Mouse (Mus musculus): Measurements from ENCODE around the gene Tmem150a. TPM values are rescaled to one million over a fixed set of nuclear protein-coding genes. Genes with fewer than 3 reads are reported as not detected.

Gene Tmem150a
- polyA plus RNA-seq, 1 experiment from 2014 or later: 11.7 TPM

GRCm38 (mm10) chr6:72364985-72365384 lies 9.7 kb downstream of the Tmem150a start:
- WGBS: 78% methylated on average over 6 of the region's 6 CpGs
- H3K9me3 ChIP-seq (ENCODE audit: control insufficient read depth, low read length): no peaks in the 10 kb centered on the region
- peaks cover 3% of the 10 kb centered on the region; the same call in 1 of the 2 replicates for H3K36me3 ChIP-seq (ENCODE audit: control insufficient read depth, insufficient read depth, low read length)
- no peak overlapping the region for H3K27ac ChIP-seq (ENCODE audit: low read depth)
- no peaks in the 10 kb centered on the region for H3K27me3 ChIP-seq (replicated peaks; ENCODE audit: control insufficient read depth, insufficient read depth, low read length)
- DNase-seq (ENCODE audit: low spot score) (no peak), ATAC-seq (replicated peaks; ENCODE audit: low FRiP score, low TSS enrichment, low read depth) (no peak)
- H3K4me2 ChIP-seq (ENCODE audit: low read length): no peak overlapping the region
- H3K4me1 ChIP-seq (replicated peaks; ENCODE audit: control insufficient read depth, insufficient read depth, low read length): peaks cover 17% of the 10 kb centered on the region
- H3K9ac ChIP-seq (ENCODE audit: low read length): no peak overlapping the region
- no peak overlapping the region for H3K4me3 ChIP-seq (ENCODE audit: low read depth, low read length)

DNA sequence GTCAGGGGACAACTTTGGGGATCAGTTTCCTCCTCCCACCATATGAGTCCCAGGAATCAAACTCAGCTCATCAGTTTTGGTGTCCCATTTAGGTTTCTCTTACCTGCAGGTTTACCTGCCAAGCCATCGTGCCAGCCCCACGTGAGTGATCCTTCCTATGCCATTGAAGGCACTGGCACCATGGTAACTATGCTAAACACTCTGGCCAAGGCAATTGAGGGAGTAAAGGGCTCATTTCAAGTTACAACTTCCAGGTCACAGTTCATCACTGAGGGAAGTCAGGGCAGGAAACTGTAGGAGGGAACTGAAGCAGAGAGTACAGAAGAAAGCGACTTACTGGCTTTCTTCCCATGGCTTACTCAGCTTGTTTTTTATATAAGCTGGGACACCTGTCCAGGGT lies 11.1 kb downstream of the Tmem150a start:
- Histone ChIP-seq H3K4me3 (ENCODE audit: low read depth, low read length) (no peak overlapping the region), H3K36me3 (ENCODE audit: control insufficient read depth, insufficient read depth, low read length) (no peaks in the 10 kb centered on the region), H3K9ac (ENCODE audit: low read length) (no peak overlapping the region), H3K4me2 (ENCODE audit: low read length) (no peak overlapping the region), H3K4me1 (replicated peaks; ENCODE audit: control insufficient read depth, insufficient read depth, low read length) (peaks cover 7% of the 10 kb centered on the region), H3K27me3 (replicated peaks; ENCODE audit: control insufficient read depth, insufficient read depth, low read length) (no peaks in the 10 kb centered on the region), H3K27ac (ENCODE audit: low read depth) (no peak overlapping the region), H3K9me3 (ENCODE audit: control insufficient read depth, low read length) (no peaks in the 10 kb centered on the region)
- DNase-seq (ENCODE audit: low spot score) (no peak), ATAC-seq (replicated peaks; ENCODE audit: low FRiP score, low TSS enrichment, low read depth) (no peak)
- WGBS: 61% methylated on average over 3 of the region's 3 CpGs

DNA sequence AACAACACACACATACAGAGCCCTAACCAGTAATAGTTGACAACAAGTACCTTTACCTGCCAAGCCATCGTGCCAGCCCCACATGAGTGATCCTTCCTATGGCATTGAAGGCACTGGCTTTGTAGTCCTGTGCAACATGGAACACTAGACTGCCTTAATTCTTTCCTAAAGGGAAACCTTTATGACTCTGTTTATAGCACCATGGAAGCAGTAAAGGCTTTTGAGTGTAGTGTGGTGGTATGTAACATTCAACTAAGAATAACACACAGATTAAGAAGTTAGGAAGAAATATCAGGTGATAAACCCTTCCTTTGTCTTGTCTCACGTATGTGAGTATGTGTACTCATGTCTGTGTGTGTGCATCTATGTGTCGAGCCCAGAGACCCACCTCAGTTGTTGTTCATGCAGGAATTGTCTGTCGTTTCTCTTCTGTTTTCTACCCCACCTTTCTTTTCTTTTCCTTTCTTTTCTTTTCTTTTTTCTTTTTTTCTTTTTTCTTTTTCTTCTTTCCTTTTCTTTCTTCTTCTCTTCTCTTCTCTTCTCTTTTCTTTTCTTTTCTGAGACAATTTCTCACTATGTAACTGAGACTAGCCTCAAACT lies 11.7 kb downstream of the Tmem150a start, which contains the start of gene Rnf181:
Rnf181 (minus strand) TSS at position 113 of the 600 bp plus-strand sequence.
- no peak within 1 kb of the TSS for H3K4me2 ChIP-seq (ENCODE audit: low read length)
- H3K4me3 ChIP-seq (ENCODE audit: low read depth, low read length): no peak within 1 kb of the TSS
- DNase-seq (ENCODE audit: low spot score) (no peak), ATAC-seq (replicated peaks; ENCODE audit: low FRiP score, low TSS enrichment, low read depth) (no peak)
- no peaks in the 10 kb centered on the region for H3K9me3 ChIP-seq (ENCODE audit: control insufficient read depth, low read length)
- H3K27me3 ChIP-seq (replicated peaks; ENCODE audit: control insufficient read depth, insufficient read depth, low read length): no peaks in the 10 kb centered on the region
- H3K27ac ChIP-seq (ENCODE audit: low read depth): no peak within 1 kb of the TSS
- H3K4me1 ChIP-seq (replicated peaks; ENCODE audit: control insufficient read depth, insufficient read depth, low read length): peaks cover 6% of the 10 kb centered on the region; the same call in 1 of the 2 replicates
- 75% methylated on average over 4 of the region's 4 CpGs for WGBS
- no peak within 1 kb of the TSS for H3K9ac ChIP-seq (ENCODE audit: low read length)
- H3K36me3 ChIP-seq (ENCODE audit: control insufficient read depth, insufficient read depth, low read length): no peaks in the 10 kb centered on the region

GRCm38 (mm10) chr6:72367460-72367974 lies 12.3 kb downstream of the Tmem150a start:
- peaks cover 6% of the 10 kb centered on the region; the same call in 1 of the 2 replicates for H3K4me1 ChIP-seq (replicated peaks; ENCODE audit: control insufficient read depth, insufficient read depth, low read length)
- DNase-seq (ENCODE audit: low spot score): no peak
- H3K9ac ChIP-seq (ENCODE audit: low read length): no peak overlapping the region
- no peak overlapping the region for H3K4me2 ChIP-seq (ENCODE audit: low read length)
- no peaks in the 10 kb centered on the region for H3K27me3 ChIP-seq (replicated peaks; ENCODE audit: control insufficient read depth, insufficient read depth, low read length)
- 82% methylated on average over 4 of the region's 4 CpGs for WGBS
- H3K36me3 ChIP-seq (ENCODE audit: control insufficient read depth, insufficient read depth, low read length): no peaks in the 10 kb centered on the region
- no peak for ATAC-seq (replicated peaks; ENCODE audit: low FRiP score, low TSS enrichment, low read depth)
- no peak overlapping the region for H3K4me3 ChIP-seq (ENCODE audit: low read depth, low read length)
- no peak overlapping the region for H3K27ac ChIP-seq (ENCODE audit: low read depth)
- H3K9me3 ChIP-seq (ENCODE audit: control insufficient read depth, low read length): no peaks in the 10 kb centered on the region

- no peak overlapping the region for H3K4me3 ChIP-seq (ENCODE audit: low read depth, low read length)
- DNase-seq (ENCODE audit: low spot score) (no peak), ATAC-seq (replicated peaks; ENCODE audit: low FRiP score, low TSS enrichment, low read depth) (no peak)
- peaks cover 6% of the 10 kb centered on the region; the same call in 1 of the 2 replicates for H3K4me1 ChIP-seq (replicated peaks; ENCODE audit: control insufficient read depth, insufficient read depth, low read length)
- H3K27me3 ChIP-seq (replicated peaks; ENCODE audit: control insufficient read depth, insufficient read depth, low read length): no peaks in the 10 kb centered on the region
- H3K4me2 ChIP-seq (ENCODE audit: low read length): no peak overlapping the region
- 81% methylated on average over 4 of the region's 4 CpGs for WGBS
- no peak overlapping the region for H3K9ac ChIP-seq (ENCODE audit: low read length)
- no peak overlapping the region for H3K27ac ChIP-seq (ENCODE audit: low read depth)
- no peaks in the 10 kb centered on the region for H3K36me3 ChIP-seq (ENCODE audit: control insufficient read depth, insufficient read depth, low read length)
- H3K9me3 ChIP-seq (ENCODE audit: control insufficient read depth, low read length): no peaks in the 10 kb centered on the region
Observed at GRCm38 (mm10) chr6:72369557-72369956, 14.3 kb downstream of the Tmem150a start.

- Histone ChIP-seq H3K4me1 (replicated peaks; ENCODE audit: control insufficient read depth, insufficient read depth, low read length) (peaks cover 6% of the 10 kb centered on the region; the same call in 1 of the 2 replicates), H3K9me3 (ENCODE audit: control insufficient read depth, low read length) (no peaks in the 10 kb centered on the region), H3K27ac (ENCODE audit: low read depth) (no peak overlapping the region), H3K9ac (ENCODE audit: low read length) (no peak overlapping the region), H3K4me2 (ENCODE audit: low read length) (no peak overlapping the region), H3K36me3 (ENCODE audit: control insufficient read depth, insufficient read depth, low read length) (no peaks in the 10 kb centered on the region), H3K27me3 (replicated peaks; ENCODE audit: control insufficient read depth, insufficient read depth, low read length) (no peaks in the 10 kb centered on the region), H3K4me3 (ENCODE audit: low read depth, low read length) (no peak overlapping the region)
- DNase-seq (ENCODE audit: low spot score) (no peak), ATAC-seq (replicated peaks; ENCODE audit: low FRiP score, low TSS enrichment, low read depth) (no peak)
- 81% methylated on average over 12 of the region's 12 CpGs for WGBS
Observed at GRCm38 (mm10) chr6:72370091-72370490, 14.8 kb downstream of the Tmem150a start.

GRCm38 (mm10) chr6:72371147-72371546 lies 15.9 kb downstream of the Tmem150a start:
- Histone ChIP-seq H3K4me2 (ENCODE audit: low read length) (no peak overlapping the region), H3K36me3 (ENCODE audit: control insufficient read depth, insufficient read depth, low read length) (no peaks in the 10 kb centered on the region), H3K27ac (ENCODE audit: low read depth) (0 out of 2 replicates have a peak overlapping the region, but pooled peaks have one; percentile 12), H3K9me3 (ENCODE audit: control insufficient read depth, low read length) (no peaks in the 10 kb centered on the region), H3K27me3 (replicated peaks; ENCODE audit: control insufficient read depth, insufficient read depth, low read length) (no peaks in the 10 kb centered on the region), H3K4me3 (ENCODE audit: low read depth, low read length) (no peak overlapping the region), H3K4me1 (replicated peaks; ENCODE audit: control insufficient read depth, insufficient read depth, low read length) (peaks cover 6% of the 10 kb centered on the region; the same call in 1 of the 2 replicates), H3K9ac (ENCODE audit: low read length) (no peak overlapping the region)
- WGBS: 36% methylated on average over 5 of the region's 5 CpGs
- DNase-seq (ENCODE audit: low spot score) (no peak), ATAC-seq (replicated peaks; ENCODE audit: low FRiP score, low TSS enrichment, low read depth) (peak; percentile 56; the same call in 1 of the 2 replicates)

GRCm38 (mm10) chr6:72371571-72371970 lies 16.3 kb downstream of the Tmem150a start:
- peaks cover 6% of the 10 kb centered on the region; the same call in 1 of the 2 replicates for H3K4me1 ChIP-seq (replicated peaks; ENCODE audit: control insufficient read depth, insufficient read depth, low read length)
- H3K27ac ChIP-seq (ENCODE audit: low read depth): 0 out of 2 replicates have a peak overlapping the region, but pooled peaks have one; percentile 12
- no peak for DNase-seq (ENCODE audit: low spot score)
- no peak overlapping the region for H3K4me2 ChIP-seq (ENCODE audit: low read length)
- H3K4me3 ChIP-seq (ENCODE audit: low read depth, low read length): no peak overlapping the region
- H3K36me3 ChIP-seq (ENCODE audit: control insufficient read depth, insufficient read depth, low read length): no peaks in the 10 kb centered on the region
- no peak for ATAC-seq (replicated peaks; ENCODE audit: low FRiP score, low TSS enrichment, low read depth)
- 17% methylated on average over 1 of the region's 1 CpGs for WGBS
- no peaks in the 10 kb centered on the region for H3K9me3 ChIP-seq (ENCODE audit: control insufficient read depth, low read length)
- H3K9ac ChIP-seq (ENCODE audit: low read length): no peak overlapping the region
- H3K27me3 ChIP-seq (replicated peaks; ENCODE audit: control insufficient read depth, insufficient read depth, low read length): no peaks in the 10 kb centered on the region

GRCm38 (mm10) chr6:72373184-72373583 lies 17.9 kb downstream of the Tmem150a start:
- no peak for ATAC-seq (replicated peaks; ENCODE audit: low FRiP score, low TSS enrichment, low read depth)
- no peaks in the 10 kb centered on the region for H3K9me3 ChIP-seq (ENCODE audit: control insufficient read depth, low read length)
- no peak overlapping the region for H3K27ac ChIP-seq (ENCODE audit: low read depth)

More at GRCm38 (mm10) chr6:72373184-72373583, 17.9 kb downstream of the Tmem150a start:
- Histone ChIP-seq H3K4me3 (ENCODE audit: low read depth, low read length) (no peak overlapping the region), H3K36me3 (ENCODE audit: control insufficient read depth, insufficient read depth, low read length) (no peaks in the 10 kb centered on the region), H3K9ac (ENCODE audit: low read length) (no peak overlapping the region), H3K27me3 (replicated peaks; ENCODE audit: control insufficient read depth, insufficient read depth, low read length) (no peaks in the 10 kb centered on the region), H3K4me1 (replicated peaks; ENCODE audit: control insufficient read depth, insufficient read depth, low read length) (peaks cover 6% of the 10 kb centered on the region; the same call in 1 of the 2 replicates), H3K4me2 (ENCODE audit: low read length) (no peak overlapping the region)
- 78% methylated on average over 4 of the region's 4 CpGs for WGBS
- DNase-seq (ENCODE audit: low spot score): no peak

Measured in intestine, embryonic 14.5 days (tissue).